Mouse (Mus musculus) liver, adult (tissue): ENCODE results near the gene Pold3.

Experiments
- GATA4 ChIP-seq: IDR thresholded peaks from 2 replicates; pipeline ENCODE4 v1.6.1; 2014; ENCODE audit warnings: mild to moderate bottlenecking, low read length; ENCODE audit not compliant: insufficient replicate concordance

Gene Pold3

GRCm38 (mm10) chr7:100121376-100121789, at the start of gene Pold3:
Gene Pold3, minus strand, starts transcription at chr7:100121565.
- TF ChIP-seq GATA4, result peak; percentile 46; the same call in 1 of the 2 replicates

DNA sequence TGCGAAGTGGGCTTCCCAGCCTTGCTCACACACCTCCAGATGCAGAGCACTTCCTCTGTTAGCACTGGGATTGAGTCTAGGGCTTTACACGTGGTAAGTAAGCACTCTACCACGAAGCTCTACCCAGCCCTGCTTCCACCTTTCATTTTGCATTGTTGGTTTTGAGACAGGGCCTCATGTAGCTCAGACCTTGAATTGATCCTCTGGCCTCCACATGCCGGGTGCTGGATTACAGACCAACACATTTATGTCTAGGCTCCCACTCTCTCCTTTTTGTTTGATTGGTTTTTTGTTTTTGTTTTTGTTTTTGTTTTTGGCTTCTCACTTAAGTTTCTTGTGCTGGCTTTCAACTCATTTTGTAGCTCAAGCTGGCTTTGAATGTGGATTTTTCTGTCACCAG, 49.4 kb upstream of the Pold3 start:
- TF ChIP-seq GATA4, result no peak

DNA sequence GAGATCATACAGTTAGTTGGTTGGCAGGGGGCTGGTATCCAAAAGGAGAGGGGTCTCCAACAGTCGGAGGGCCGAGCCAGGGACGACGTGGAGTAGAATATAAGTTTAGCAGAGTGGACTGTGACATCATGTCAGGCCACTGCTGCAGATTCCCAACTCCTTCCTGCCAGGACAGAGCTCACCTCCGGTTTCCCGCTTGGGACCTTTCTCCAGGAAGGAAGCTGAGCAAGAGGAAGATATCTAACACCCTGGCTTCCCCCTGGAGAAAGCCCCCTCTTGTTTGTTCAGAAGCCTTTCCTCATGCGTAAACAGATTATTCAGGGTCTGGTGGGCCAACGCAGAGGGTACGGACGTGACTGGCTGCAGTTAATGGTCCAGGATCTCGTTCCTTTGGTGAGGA, 47.3 kb upstream of the Pold3 start:
- TF ChIP-seq GATA4, result no peak

- no peak for TF ChIP-seq GATA4
These were observed 42.1 kb upstream of the Pold3 start for GRCm38 (mm10) chr7:100163506-100163905.

DNA sequence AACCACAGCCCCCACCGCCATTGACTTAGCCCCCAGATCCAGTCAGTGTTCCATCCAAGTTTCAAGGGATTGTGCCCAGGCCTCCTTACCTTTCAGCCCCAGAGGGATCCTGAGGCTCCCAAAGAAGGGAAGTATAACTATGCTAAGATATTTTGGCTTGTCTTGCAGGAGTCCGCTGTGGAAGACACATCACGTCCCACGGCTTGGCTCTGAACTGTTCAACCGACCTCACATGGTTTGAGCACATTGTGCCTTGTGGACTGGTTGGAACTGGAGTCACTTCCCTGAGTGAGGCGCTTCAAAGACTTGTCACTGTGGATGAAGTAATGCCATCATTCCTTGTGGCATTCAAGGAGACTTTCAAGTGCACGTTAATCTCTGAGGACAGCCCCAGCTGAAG, 38.6 kb upstream of the Pold3 start:
- no peak for TF ChIP-seq GATA4

DNA sequence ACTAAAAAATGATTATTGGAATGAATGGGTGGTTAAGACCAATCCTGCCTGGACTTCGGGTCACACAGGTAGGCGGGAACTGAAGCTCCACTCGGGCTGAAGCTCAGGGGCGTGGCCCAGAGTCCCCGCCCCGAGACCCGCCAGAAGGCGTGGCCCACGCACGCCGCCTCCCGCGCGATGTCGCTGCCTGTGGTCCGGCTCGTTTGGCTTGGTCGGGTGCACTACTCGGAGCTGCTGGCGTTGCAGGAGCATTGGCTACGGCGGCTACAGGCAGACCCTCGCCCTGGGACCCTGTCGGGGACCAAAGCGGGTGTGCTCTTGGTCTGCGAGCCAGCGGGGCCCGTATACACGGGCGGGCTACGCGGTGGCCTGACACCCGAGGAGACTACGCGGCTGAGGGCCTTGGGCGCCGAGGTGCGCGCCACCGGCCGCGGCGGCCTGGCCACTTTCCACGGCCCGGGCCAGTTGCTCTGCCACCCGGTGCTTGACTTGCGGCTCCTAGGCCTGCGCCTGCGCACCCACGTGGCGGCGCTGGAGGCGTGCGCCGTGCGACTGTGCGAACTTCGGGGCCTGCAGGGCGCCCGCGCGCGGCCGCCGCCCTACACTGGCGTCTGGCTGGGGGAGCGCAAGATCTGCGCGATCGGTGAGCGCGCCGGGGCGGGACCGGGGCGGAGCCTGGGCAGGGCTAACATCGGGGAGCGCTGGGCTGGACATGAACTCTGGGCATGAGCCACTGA, 37.9 kb upstream of the Pold3 start, which contains the start of gene Lipt2:
Lipt2 (plus strand) TSS at position 173 of the 737 bp plus-strand sequence.
- TF ChIP-seq GATA4, result peak; percentile 74; the same call in 1 of the 2 replicates

DNA sequence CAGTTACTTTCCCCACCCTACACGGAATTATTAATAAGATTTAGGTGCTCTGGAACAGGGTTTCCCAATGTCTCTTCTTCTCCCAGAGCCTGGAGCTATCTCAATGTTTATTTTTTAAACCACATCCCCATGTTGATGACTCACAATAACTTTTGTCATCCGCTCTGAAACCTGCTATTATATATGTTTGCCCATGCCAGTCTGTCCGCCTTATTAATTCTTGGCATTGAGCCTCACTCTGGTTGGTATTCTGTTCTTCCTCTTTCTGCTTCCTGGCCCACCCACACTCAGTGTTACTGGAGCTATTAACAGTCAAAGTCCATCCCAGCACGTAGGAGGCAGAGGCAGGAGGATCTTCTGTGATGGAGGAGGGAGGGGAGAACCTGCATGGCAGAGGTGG, 36.3 kb upstream of the Pold3 start:
- TF ChIP-seq GATA4, result no peak

DNA sequence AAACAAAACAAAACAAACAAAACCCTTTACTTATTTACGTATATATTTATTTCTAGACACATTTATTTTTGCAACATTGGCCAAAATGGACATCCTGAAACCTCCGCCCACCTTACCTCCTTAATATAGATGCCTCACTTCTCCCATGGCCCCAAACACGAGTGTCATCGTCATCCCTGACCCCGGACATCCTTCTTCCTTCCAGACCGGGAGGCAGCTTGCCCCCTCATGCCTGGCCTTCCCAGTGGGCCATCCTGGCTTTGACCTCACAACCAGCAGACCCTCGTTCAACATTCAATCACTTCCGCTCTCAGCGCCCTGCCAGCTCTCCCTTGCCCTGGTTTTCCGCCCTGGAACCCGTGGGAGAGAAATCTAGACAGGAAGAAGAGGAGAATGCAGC, 29.3 kb upstream of the Pold3 start:
- TF ChIP-seq GATA4, result peak; percentile 41; the same call in 1 of the 2 replicates

- no peak for TF ChIP-seq GATA4
These were observed 28.7 kb upstream of the Pold3 start for GRCm38 (mm10) chr7:100150086-100150485.

- no peak for TF ChIP-seq GATA4
These were observed 27.2 kb upstream of the Pold3 start for GRCm38 (mm10) chr7:100148586-100148985.

GRCm38 (mm10) chr7:100140591-100140990, 19.2 kb upstream of the Pold3 start:
- no peak for TF ChIP-seq GATA4

GRCm38 (mm10) chr7:100138075-100138474, 16.7 kb upstream of the Pold3 start:
- TF ChIP-seq GATA4, result no peak

DNA sequence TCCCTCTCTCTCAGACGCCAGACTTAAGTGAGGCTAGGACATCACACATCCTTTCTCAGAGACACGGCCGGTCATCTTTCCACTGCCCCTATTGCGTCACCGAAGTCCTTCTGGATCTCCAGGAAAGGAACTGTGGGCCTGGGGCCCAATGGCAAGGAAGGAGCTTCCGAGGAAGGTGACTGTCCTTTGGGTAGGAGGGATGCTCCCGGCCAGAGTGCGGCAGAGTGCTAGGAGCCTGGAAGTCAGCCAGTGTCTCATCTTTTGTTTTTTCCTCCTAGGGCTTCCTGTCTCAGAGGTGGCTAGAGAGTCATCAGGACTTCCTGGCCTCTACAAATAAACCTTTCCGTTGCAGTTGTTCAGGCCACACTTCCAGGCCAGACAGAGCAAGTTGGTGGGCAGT, 15.7 kb upstream of the Pold3 start:
- TF ChIP-seq GATA4, result no peak

DNA sequence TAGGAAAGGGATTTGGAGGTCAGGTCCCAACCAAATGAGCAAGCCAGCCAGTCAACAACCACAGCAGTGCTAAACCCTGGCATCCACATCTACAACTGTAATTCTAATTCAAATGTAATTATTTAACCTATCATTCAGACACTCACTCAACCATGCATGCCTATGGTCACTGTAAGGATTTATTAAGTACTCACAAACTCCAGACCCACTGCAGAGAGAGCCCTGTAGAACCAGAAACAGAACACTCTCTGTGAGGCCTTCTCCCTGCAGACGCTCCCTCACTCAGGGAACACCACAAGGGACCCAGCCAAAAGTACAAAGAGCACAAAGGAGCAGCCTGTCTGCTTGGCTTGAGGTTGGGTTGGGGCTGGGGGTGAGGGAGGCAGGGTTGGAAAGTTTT, 11.0 kb upstream of the Pold3 start:
- no peak for TF ChIP-seq GATA4

GRCm38 (mm10) chr7:100130592-100130991, 9.2 kb upstream of the Pold3 start:
- TF ChIP-seq GATA4, result no peak

- no peak for TF ChIP-seq GATA4
These were observed 7.1 kb upstream of the Pold3 start for GRCm38 (mm10) chr7:100128262-100129041.
